Mouse (Mus musculus) gonadal fat pad, adult 2 months (tissue): ENCODE data around the gene Ccdc158. TPM values are rescaled to one million over a fixed set of nuclear protein-coding genes. Genes with fewer than 3 reads are reported as not detected.

Experiments
- DNase-seq: peaks from one replicate; pipeline ENCODE4 v3.0.0-alpha.2; 2012; ENCODE audit warnings: low read depth
- polyA plus RNA-seq: library from polyadenylated mRNA; depleted of rRNA; stranded (reverse); fragments of >200 nt; gene quantifications from 2 replicates; pipeline ENCODE4 v1.2.3, GENCODE M21; 2012; rRNA removed

The Ccdc158 gene
- polyA plus RNA-seq, 1 experiment: 0.30 TPM

DNA sequence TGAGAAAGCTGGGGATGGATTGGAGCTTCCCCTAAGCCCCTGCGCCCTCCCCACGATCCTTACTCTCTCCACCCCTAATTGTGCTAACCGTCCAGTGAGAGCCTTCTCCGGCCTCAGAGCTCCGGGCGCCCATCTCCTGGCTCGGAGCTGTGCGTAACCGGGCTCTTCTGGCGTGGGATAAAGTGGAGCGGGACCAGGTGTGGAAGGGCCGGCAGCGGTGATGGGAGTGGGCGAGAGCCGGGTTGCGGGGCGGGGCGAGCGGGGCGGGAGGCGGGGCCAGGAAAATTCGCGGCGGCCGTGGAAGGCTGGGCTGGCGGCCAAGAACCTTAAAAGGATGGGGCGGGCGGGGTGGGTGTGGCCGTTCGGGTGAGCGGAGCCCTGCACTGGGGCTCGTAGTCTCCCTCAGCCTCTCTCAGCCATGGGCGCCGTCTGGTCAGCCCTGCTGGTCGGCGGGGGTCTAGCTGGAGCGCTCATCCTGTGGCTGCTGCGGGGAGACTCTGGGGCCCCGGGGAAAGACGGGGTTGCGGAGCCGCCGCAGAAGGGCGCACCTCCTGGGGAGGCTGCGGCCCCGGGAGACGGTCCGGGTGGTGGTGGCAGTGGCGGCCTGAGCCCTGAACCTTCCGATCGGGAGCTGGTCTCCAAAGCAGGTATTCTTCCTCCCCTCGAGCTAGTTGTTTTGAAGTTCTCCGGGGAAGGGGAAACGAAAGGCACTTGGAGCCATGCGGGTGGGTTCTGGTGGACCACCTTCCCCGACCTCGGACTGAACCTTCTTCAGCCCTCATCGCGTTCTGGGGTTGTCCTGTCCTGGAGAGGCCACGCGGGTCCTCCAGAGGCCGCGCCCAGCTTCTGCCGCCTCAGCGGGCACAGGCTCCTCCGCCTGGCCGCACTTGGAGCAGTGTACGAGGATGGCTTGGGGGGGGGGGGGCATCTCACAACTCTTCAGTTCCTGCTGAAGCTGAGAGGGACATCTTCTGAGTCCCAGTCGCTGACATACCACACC is 72.1 kb downstream of the Ccdc158 start, which contains the start of gene Stbd1:
TSS of gene Stbd1 (plus strand) at position 351 of the 1,000 bp plus-strand sequence.
- no peak for DNase-seq

DNA sequence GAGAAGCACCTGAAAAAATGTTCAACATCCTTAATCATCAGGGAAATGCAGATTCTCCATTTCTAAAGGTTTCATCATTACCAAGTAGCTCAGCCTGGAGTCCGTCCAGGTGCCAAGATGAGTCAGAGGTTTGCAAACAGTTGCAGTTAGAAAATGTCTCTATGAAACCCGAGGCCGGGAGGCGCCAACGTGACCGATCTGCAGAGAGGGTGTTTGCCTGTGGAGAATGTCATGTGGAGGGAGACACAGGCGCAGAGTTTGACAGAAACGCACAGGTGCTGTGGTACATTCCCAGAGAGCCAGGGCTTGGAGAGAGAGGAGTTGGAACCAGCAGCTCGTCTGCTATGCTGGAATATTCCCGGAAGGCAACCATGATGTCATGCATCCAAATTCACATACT is 76.0 kb downstream of the Ccdc158 start:
- DNase-seq: no peak

DNA sequence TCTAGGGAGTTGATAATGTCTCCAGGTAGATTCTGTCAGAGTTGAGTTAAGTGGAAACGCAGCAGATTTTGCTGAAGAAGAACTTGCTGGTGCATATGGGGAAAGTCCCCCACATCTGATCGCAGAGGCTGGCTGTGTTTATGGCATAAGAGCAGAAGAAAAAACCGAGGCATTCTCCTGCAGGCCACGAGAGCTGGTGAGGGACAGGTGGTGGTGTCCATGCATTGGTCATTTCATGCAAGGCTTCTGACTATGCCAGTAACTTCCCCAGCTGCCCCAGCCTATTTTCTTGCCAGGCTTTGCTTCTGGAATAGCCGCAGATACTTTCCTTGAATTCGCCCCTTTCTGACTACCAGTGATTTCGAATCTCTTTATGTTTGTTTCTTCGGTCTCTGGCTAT is 78.2 kb downstream of the Ccdc158 start:
- no peak for DNase-seq

DNA sequence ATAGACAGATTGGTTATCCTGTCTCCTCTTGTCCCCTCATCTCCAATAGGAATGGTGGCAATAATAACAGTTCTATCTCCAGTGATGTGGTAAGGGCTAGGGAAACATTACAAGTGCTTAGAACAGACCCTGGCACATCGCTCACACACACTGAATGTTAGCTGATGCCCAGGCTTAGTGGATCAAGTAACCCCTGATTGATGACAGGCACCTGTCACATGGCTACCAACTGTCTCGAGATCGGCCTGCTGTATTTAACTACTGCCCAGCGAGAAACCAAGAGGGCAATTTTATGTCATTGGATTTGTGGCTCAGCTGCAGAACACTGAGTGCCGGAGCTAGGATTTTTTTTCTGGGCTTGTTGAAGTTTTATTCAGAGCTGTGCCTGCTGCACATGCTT is 80.0 kb downstream of the Ccdc158 start:
- no peak for DNase-seq

DNA sequence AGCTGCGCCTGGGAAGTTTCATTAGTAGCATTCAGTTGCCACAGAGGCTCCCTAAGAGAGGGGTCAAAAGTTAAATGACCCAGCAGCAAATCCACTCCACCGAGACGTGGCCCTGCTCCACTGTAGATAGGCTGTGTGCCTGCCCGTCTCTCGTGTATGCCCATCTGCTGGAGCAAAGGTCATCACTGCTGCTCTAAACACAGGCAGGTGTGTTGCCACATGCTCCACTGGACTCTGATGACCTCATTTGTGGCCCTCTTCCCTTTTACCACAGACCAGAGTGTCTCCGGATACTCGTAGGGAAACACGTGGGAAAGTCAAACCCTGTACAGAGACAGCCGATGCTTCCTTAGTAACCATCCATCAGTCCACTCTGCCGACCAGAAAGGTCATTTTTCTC is 89.1 kb downstream of the Ccdc158 start:
- no peak for DNase-seq

DNA sequence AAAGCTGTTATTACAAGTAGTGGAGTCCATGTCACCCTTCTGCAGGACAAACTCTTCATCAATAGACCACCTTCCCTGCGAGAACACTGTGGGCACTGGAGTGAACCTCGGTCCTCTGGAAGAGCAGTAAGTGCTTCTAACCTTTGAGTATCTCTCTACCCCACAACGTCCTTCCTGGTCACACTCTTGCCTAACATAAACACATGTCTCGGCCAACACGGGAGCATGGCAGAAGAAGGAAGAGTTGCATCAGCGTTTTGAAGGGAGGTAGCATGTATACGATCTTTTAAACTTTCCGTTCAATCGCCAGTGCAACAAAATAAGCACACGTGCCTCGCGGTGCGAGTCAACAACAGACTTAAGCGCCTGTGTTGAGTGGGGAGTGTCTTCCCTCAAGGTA is 95.5 kb downstream of the Ccdc158 start:
- DNase-seq: no peak

- DNase-seq: no peak
Observed at GRCm38 (mm10) chr5:92571232-92571631, 103.8 kb downstream of the Ccdc158 start.

- no peak for DNase-seq
Observed at GRCm38 (mm10) chr5:92562002-92562401, 113.1 kb downstream of the Ccdc158 start.

DNA sequence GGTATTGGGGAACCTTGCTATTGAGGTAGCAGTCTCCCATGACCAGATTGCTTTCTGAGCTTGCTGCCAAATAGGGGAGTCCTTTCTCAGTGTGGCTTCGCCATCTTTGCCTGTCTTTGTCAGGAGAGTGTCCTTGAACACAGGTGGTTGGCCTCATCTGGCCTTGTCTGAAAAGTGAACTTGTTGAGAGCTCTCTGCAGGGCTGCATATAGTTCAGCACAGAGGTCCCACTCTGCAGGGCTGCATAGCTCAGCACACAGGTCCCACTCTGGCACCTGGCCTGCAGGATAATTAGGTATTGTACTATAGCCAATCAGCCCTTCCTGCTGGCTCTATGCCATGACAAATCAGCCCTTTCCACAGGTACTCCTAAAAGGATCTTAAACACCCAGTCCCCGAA is 114.9 kb downstream of the Ccdc158 start:
- no peak for DNase-seq

Other genes with a start within 250 kb of the Ccdc158 start
- gene Nup54, start 240.1 kb downstream of the Ccdc158 start, polyA plus RNA-seq: 17.2 and 19.3 TPM in 2 replicates
- 26.6 and 33.0 TPM in 2 replicates for gene Scarb2, start 168.4 kb downstream of the Ccdc158 start, polyA plus RNA-seq
- 1.2 and 2.7 TPM in 2 replicates for gene Fam47e, start 120.2 kb downstream of the Ccdc158 start, polyA plus RNA-seq
- 5.5 and 7.5 TPM in 2 replicates for gene Stbd1, start 72.2 kb downstream of the Ccdc158 start, polyA plus RNA-seq
- 24.9 and 34.4 TPM in 2 replicates for gene Shroom3, start 8.2 kb upstream of the Ccdc158 start, polyA plus RNA-seq